Mouse (Mus musculus) neural tube, embryonic 10.5 days (tissue): ENCODE results near the gene Dthd1.

Experiments
- DNase-seq: peaks from one replicate; pipeline ENCODE4 v3.0.0-alpha.2; 2017; ENCODE audit warnings: low spot score; ENCODE audit errors: extremely low spot score

Gene Dthd1

DNA sequence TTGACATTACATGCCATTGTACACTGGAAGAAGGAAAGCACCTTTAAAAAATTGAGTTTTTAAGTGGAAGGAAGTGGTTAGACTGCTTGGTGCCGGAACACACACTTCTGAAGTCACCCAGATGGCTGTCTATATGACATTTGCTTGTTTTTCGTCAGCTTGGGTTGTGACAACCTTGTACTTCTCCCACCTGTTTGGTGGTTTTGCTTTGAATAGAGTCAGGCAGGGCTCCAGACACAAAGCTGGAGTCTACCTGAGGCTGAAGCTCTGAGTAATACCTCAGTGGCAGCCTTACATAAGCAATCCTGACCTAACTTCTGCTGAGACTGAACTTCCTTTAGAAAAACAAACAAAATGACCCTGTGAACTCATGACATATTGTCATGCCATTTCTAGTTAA lies 44.7 kb downstream of the Dthd1 start:
- no peak for DNase-seq

- no peak for DNase-seq
Observed at GRCm38 (mm10) chr5:62864348-62864747, 50.7 kb downstream of the Dthd1 start.

GRCm38 (mm10) chr5:62867003-62867402 lies 53.4 kb downstream of the Dthd1 start:
- DNase-seq: no peak

- DNase-seq: no peak
Observed at GRCm38 (mm10) chr5:62879530-62879929, 65.9 kb downstream of the Dthd1 start.

- DNase-seq: no peak
Observed at GRCm38 (mm10) chr5:62895326-62895725, 81.7 kb downstream of the Dthd1 start.

- DNase-seq: no peak
Observed at GRCm38 (mm10) chr5:62906954-62907353, 93.3 kb downstream of the Dthd1 start.

DNA sequence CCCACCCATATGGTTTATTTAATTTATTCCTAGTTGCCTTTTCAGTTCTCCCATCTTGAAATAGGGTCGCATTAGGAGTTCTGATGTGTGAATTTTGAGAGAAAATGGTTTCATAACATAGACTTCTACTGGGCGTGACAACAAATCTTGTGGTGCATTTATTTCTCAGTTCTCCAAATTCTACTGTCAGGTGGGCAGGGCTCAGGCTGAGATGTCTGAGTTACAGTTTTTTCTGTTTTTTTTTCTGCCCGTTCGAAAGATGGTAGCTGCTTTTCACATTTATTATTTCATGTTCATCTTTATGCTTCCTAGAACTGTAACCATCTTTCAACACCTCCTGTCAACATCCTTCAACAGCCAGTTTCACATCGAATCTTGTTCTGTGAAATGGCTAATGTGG lies 95.5 kb downstream of the Dthd1 start:
- DNase-seq: no peak

DNA sequence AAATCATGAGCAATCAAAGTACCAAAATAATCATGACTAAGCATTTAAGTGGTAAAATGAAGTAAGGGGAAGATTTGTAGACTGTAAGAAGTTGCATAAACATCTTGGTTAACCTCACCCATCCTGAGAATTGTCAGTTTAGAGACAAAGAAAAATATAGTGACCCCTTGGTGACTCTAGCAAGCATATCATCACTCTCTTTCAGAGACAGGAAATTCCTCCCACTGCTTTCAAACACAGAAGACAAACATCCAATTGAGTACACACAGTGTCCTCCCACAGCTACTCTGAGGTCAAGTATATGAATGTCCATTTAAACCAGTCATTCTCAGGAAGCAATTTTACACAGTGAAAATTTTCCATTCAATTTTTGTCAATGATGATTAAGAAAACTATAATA lies 111.0 kb downstream of the Dthd1 start:
- DNase-seq: no peak
